Mouse (Mus musculus) granulocyte monocyte progenitor cell, adult 5-6 weeks (primary cell): ENCODE measurements around the gene Ralgps1. TPM values are rescaled to one million over a fixed set of nuclear protein-coding genes. Genes with fewer than 3 reads are reported as not detected.

Experiments
- ATAC-seq: replicated peaks from 2 replicates; pipeline ENCODE4 v1.8.0; 2016; ENCODE audit warnings: mild to moderate bottlenecking, moderate TSS enrichment, inconsistent platforms; ENCODE audit not compliant: poor library complexity, severe bottlenecking
- total RNA-seq, 2 experiments: library from RNA; stranded (forward) in 1 of 2; stranded (reverse) in 1 of 2; fragments of 200-712, 200-1000 nt in 1 of 2; fragments of >200 nt in 1 of 2; fragmentation: Nextera tagmentation in 1 of 2; gene quantifications; 2 replicates each; pipeline ENCODE4 v1.2.3; 2014 to 2017

The Ralgps1 gene
- total RNA-seq, 2 experiments from 2014 or later = 0.15 to 3.5 TPM

GRCm38 (mm10) chr2:33159593-33159992 lies 211.7 kb downstream of the Ralgps1 start:
- ATAC-seq = no peak

- no peak for ATAC-seq
Measured at GRCm38 (mm10) chr2:33158895-33159294, 212.4 kb downstream of the Ralgps1 start.

- ATAC-seq = no peak
Measured at GRCm38 (mm10) chr2:33156283-33156781, 215.0 kb downstream of the Ralgps1 start.

- ATAC-seq = peak; percentile 74
Measured at GRCm38 (mm10) chr2:33154751-33155372, 216.4 kb downstream of the Ralgps1 start.

GRCm38 (mm10) chr2:33146994-33147393 lies 224.3 kb downstream of the Ralgps1 start:
- ATAC-seq = no peak

- ATAC-seq = no peak
Measured at GRCm38 (mm10) chr2:33143292-33143691, 228.0 kb downstream of the Ralgps1 start.

GRCm38 (mm10) chr2:33138491-33138890 lies 232.8 kb downstream of the Ralgps1 start:
- ATAC-seq = peak; percentile 59

GRCm38 (mm10) chr2:33137731-33138130 lies 233.6 kb downstream of the Ralgps1 start:
- ATAC-seq = no peak

GRCm38 (mm10) chr2:33137244-33137643 lies 234.0 kb downstream of the Ralgps1 start:
- ATAC-seq = no peak

- ATAC-seq = no peak
Measured at GRCm38 (mm10) chr2:33136366-33136765, 234.9 kb downstream of the Ralgps1 start.

GRCm38 (mm10) chr2:33134766-33135490 lies 236.4 kb downstream of the Ralgps1 start:
- no peak for ATAC-seq

GRCm38 (mm10) chr2:33132306-33132705 lies 239.0 kb downstream of the Ralgps1 start:
- no peak for ATAC-seq

GRCm38 (mm10) chr2:33131500-33132092 lies 239.7 kb downstream of the Ralgps1 start, which contains the start of gene Garnl3:
Garnl3 (minus strand) TSS chr2:33131654.
- peak; percentile 8 for ATAC-seq

GRCm38 (mm10) chr2:33130526-33131483 lies 240.5 kb downstream of the Ralgps1 start:
- ATAC-seq = peak; percentile 78

GRCm38 (mm10) chr2:33130141-33130525 lies 241.2 kb downstream of the Ralgps1 start:
- ATAC-seq = no peak

- ATAC-seq = no peak
Measured at GRCm38 (mm10) chr2:33129696-33130095, 241.6 kb downstream of the Ralgps1 start.

- no peak for ATAC-seq
Measured at GRCm38 (mm10) chr2:33129005-33129404, 242.3 kb downstream of the Ralgps1 start.

GRCm38 (mm10) chr2:33127271-33127670 lies 244.0 kb downstream of the Ralgps1 start:
- ATAC-seq = no peak

- ATAC-seq = no peak
Measured at GRCm38 (mm10) chr2:33122856-33123255, 248.4 kb downstream of the Ralgps1 start.

- no peak for ATAC-seq
Measured at GRCm38 (mm10) chr2:33100536-33100935, 270.8 kb downstream of the Ralgps1 start.
